Mouse (Mus musculus) telencephalon, adult 2 months (tissue): ENCODE results near the gene Nid1.
A peak's percentile ranks its signal among the peaks of the same experiment; 100 is the strongest.
"Not testable (repeated sequence)": the region's sequence is repeated elsewhere in the genome, so short reads cannot be mapped to it uniquely, and the experiment has no call there.

ENCODE experiments used
- DNase-seq: peaks from one replicate; pipeline ENCODE4 v3.0.0-alpha.2; 2011; ENCODE audit warnings: low read depth, low spot score

The Nid1 gene

DNA sequence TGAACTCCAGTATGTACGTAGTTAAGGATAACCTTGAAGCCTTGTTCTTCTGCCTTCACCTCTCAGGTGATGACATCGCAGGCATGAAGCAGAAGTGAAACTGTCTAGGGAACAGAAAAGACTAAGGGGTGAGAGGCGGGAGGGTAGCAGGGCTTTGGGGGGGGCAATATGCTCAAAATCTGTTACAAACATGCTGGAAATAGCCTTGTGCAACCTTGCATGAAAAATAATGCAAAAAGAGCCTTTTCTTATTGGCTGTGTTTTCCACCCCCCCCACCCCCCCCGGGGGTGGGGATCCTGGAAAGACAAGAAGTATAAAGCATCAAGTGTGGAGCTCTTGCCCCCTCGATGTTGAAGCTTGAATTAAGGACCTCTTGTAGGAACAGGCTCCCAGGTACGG lies 16.0 kb downstream of the Nid1 start:
- DNase-seq = not testable (repeated sequence)

DNA sequence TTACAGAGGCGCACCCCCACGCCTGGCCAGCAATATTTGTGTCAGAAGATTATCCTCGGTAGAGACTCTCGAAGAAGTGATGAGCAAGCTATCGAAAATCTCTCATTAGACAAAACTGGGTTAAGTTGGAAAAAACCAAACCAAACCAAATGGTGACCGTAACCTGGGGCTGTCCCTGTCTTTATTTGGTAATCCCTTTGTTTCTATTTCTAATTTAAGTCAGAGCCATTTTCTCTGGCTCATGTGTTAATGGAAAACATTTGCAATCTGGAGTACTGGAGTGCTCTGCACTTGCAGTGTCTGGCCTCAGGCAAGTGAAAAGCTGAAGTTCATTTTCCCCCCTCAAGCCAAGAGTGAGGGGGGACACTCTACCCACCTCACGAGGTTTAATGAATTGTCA lies 16.9 kb downstream of the Nid1 start:
- not testable (repeated sequence) for DNase-seq

DNA sequence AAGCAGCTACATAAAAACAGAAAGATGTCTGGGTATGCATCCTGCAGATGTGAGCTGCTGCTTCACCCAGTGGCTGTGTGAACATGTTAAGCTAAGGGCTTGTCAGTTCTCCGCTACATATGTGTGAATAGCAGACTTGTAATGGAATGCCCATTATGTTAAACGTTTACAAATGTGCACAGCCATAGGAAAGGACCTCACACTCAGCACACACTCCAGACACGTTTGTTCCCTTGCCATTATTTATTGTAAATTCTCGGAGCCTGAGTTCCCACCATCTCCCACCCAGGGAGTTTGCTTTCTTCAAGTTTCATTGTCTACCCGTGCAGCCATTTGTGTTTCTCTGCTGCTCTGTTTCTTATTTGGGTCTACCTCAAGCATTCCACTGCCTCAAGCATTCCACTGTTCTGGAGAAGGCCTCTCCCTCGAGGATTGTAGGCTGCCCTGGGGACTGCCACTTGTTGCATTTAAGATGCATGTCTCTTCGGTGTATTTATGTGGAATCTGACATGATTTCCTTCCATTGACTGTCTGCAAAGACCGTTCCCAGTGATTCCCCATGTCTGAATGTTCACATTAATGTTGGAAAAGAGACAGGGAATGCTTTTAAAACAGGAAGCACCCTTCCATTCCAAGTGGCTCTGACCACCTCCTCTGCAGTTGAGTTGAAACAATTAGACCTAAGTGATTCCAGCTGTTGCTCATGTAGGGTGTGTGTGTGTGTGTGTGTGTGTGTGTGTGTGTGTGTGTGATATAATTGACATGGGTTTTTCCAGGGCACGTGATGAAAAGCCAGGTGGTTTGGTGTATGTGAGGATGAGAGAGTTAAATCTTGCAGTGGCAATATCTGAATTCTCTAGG lies 18.5 kb downstream of the Nid1 start:
- not testable (repeated sequence) for DNase-seq

DNA sequence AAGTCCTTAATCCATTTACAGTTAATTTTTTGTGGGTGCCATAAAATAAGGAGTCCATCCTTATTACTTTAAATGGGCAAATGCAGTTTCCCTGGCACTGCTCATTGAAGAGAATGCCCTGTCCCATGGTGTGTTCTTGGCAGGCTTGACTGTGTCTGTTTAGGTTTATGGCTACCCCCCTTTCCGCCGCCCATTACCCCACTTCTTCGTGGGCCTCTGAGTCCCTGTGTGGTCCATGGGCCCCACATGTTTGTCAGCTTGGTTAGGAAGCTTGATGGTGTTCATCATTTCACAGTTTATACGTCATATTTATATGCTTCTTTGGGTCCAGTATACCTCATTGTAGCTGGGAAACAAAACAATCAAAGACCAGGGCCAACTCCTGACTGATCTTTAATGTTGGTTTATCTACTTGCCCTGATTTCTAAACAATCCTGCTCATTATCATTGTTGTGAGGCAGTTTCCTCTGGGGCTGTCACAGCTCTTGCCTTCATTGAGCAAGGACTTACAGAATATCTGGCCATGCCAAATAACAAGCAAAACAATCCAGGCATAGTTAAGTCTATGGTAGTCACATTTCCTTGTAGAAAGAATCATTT lies 20.9 kb downstream of the Nid1 start:
- no peak for DNase-seq

DNA sequence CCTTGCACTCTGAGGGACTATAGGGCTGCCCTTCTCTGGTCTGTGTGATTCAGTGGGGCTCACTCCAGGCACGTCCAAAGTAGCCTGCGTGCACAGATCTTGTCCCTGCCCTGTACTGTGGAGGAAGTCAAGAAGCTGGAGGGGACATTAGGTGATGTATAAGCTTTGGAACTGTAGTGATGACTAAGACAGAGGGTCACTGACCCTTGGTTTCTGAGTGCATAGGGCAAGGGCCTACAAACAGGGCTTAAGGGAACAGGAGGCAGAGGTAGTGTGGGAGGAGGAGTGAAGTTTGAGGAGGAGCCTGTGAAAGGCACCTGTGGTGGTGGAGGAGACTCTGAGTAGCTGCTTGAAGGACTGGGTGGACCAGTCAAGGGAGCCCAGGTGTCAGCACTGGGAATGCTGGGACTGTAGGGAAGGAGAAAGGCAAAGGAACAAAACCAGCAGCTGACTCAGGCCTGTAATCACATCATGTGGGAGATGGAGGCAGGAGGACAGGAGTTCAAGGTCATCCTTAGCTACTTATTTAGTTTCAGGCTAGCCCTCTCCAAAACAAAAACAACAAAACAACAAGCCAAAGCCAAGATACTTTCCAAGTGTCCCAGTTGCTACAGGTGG lies 23.3 kb downstream of the Nid1 start:
- no peak for DNase-seq

DNA sequence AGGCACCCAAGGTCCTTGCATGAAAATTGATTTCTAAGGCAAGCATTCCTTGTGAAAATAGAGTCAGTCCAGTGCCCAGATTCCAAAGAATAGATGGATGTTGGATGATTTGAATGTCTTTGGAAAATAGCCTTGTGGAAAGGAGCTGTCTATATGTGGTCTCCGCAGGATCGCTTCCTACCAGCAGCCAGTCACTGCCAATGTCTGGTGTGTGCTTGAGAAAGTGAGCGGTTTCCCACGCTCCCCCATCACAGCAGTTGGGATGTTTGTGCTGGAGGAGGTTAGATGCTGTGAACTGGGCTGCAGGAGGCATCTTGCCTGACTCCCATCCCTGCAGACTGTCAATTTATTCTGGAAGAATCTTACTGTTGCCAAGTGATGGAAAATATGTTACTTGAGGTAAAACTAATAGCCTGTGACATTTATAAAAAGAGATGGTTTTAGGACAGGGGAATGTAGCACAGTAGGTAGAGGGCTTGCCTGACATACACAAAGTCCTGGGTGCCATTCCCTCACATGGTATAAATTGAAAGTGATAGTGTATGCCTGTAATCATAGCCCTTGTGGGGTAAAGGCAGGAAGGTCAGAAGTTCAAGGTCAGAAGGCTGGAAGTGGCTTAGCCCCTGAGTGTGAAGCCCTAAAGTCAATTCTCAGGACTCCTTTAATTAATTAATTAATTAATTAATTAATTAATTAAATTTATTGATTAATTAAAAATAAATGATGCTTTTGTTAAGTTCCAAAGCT lies 24.3 kb downstream of the Nid1 start:
- DNase-seq = no peak

DNA sequence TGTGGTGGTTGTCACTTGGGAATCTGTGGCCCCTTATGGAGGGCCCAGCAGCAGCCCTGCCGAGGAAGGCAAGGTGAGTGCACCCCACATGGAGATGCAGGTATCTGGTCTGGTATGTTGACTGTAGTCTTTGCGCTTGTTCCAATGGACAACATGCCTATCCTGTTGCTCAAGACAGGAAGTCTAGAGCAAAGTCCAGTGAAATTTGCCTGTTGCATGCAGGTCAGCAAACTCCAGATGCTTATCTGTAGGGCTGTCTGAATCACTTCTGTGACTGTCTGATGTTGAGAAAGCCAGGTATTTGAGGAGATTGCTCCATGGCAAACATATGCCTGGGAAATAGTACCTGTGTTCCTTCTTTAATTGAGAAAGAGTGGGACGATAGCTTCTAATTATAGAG lies 26.6 kb downstream of the Nid1 start:
- no peak for DNase-seq

DNA sequence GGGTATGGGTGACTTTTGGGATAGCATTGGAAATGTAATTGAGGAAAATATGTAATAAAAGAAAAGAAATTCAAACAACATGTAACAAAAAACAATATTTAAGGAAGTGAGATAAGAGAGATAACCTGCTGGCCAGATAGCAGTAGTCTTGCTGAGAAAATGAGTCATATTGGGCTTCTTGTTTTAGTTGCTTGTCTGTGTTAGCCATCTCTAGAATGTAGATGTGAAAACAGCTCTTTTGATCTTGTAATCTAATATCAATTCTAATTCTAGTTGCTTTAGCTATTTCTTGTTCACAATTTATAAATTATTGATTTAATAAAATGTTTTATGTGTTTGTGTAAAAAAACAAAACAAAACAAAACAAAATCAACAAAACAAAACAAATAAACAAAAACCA lies 29.9 kb downstream of the Nid1 start:
- not testable (repeated sequence) for DNase-seq

DNA sequence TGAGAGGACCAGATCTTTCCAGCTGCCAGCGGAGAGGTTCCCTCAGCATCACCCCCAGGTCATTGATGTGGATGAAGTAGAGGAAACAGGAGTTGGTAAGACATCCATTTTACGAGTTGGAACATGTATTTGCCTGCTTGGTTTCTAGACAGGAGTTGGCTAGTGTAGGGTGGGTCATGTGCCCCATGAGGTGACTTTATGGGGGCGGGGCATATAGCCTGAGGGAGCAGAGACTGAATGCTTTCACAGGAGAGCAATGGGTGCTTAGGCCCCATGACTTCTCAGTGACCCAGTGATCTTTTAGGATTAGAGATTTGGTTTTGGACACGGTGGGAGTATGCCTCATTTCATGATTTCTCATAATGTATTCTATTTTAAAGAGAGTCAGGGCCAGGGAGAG lies 31.2 kb downstream of the Nid1 start:
- DNase-seq = no peak

DNA sequence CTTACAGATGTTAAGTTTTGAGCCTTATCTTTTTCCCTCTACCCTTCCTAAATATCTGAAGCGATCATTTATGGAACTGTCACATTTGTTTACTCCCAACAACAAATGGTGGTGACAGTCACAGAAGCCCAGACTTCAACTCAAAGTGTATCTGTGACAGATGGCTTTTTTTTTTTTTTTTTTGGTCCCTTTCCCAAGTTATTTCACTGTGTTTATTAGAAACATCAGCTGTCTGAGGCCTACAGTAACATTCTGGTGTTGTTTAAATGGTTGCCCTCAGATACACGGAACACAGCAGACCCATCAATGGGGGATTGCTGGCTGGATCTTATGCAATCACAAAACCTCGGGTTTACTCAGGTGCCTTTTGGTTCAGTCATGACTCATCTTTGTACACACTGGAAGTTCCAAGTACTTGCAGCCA lies 34.0 kb downstream of the Nid1 start:
- DNase-seq = peak; percentile 23

DNA sequence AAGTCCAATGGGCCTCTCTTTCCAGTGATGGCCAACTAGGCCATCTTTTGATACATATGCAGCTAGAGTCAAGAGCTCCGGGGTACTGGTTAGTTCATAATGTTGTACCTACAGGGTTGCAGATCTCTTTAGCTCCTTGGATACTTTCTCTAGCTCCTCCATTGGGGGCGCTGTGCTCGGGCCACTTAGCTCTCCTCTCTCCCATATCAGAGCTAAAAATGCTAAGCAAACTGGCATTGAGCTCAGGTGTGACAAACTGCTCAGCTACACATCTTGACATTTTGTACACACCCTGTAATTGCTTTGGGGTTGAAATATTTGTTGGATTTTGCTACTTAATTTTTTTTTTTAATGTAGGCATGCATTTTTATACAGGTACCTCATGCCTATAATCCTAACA lies 37.1 kb downstream of the Nid1 start:
- not testable (repeated sequence) for DNase-seq

DNA sequence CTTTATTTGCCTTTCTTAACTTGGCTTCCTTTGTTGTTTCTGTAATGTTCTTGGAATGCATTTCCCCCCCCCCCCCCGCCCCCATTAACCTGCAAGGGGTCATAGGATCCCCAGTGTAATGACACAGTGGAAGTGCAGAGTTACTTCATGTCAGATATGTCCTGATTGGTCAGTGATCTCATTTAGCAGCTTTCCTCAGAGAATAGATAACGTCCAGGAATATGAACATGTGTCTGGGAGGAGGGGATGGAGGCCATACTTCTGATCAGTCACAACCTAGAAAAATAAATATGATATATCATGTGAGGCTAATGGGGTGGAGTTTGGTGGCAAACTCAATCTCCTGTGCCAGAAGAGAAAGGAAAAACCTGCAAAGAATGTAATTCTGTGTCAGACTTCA lies 37.6 kb downstream of the Nid1 start:
- no peak for DNase-seq

DNA sequence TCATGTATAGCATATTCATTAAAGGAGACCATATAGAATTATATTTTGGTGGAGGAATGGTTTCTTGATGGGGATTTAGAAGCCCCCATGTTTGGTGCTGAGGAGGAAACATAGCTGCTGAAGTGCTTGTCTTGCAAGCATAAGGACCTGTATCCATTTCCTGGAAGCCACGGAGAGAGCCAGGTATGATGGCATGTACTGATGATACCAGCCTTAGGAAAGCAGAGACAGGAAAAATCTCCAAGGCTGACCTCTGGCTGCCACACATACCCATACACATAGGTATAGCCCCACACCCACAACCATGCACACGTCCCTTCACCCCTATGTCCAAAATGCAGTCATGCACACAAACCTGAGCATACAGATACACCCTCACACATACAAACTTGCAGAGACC lies 39.2 kb downstream of the Nid1 start:
- no peak for DNase-seq

DNA sequence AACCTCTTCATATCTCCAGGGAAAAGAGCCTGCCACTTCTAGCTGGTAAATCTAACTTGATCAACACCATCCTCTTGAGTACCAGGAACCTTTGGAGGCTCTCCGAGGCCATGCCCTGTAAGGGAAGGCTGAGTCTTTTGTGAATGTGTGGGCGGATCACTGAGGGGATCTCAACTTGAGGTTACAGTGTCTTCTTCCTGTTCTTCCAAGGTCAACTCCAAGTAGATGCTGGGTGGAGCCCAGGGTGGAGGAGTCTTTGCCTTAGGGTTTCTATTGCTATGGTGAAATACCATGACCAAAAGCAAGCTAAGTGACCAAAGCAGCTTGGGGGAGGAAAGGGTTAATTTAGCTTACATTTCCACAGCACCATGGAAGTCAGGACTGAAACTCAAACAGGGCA lies 39.7 kb downstream of the Nid1 start:
- no peak for DNase-seq

DNA sequence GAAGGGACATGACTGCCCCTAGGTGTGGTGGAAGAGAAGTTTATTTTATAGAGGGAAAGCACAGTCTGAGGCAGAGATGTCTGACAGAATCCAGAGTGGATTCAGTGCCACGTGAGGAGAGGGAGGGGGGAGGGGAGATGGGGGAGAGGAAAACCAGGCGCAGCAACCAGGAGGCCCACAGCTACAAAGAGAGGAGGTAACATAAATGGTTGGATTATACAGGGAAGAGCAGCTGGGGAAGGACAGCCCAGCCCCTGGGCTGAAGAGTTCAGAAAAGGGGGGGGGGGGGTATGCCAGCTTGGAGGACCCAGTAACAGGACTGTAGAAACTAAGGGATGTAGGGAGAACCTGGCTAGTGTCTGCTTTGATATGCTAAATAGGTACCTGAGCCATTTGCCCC lies 42.6 kb downstream of the Nid1 start:
- no peak for DNase-seq

DNA sequence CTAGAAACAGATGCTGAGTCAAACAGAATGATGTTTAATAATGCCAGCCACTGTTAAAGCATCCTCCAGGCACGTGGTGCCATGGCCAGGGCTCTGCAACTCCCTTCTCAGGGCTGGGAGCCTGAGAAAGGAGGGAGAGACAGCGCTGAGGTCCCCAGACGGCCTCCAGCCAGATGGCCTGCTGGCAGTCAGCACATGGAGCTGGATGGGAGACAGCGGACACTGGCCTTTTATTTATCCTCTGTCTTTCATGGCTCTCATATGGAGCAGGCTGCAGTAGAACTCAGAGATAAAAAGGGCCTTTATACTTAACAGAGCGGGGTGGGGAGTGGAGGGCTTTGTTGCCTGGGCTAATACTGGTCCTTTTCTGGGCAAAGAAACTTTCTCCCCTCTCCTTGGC lies 43.7 kb downstream of the Nid1 start:
- DNase-seq = peak; percentile 62

DNA sequence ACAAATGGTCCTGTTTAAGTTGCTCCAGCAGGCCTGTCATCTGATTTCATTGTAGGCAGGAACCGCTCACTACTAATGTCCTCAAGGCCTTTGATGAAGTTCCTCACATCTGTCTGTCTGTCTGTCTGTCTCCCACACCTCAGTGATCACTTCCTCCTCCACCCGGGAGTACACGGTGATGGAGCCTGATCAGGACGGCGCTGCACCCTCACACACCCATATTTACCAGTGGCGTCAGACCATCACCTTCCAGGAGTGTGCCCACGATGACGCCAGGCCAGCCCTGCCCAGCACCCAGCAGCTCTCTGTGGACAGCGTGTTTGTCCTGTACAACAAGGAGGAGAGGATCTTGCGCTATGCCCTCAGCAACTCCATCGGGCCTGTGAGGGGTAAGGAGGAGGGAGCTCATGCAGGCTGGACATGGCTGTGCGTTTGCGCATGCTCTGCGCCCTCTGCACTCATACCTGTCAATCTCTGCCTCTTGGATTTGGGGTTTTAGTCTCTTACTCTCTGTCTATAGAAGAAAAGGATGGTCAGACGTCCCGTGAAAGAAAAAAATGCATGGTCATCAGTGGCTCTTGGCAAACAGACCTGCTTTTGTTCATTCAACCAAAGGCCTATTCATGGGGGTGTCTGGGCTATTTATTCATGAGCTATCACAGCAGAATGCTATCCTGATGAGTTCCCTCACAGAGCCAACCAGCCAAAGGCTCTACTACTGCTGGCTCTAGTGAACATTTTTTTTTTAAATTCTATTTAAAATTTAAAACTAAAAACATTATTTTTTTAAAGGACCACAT lies 44.7 kb downstream of the Nid1 start:
- peak; percentile 24 for DNase-seq

DNA sequence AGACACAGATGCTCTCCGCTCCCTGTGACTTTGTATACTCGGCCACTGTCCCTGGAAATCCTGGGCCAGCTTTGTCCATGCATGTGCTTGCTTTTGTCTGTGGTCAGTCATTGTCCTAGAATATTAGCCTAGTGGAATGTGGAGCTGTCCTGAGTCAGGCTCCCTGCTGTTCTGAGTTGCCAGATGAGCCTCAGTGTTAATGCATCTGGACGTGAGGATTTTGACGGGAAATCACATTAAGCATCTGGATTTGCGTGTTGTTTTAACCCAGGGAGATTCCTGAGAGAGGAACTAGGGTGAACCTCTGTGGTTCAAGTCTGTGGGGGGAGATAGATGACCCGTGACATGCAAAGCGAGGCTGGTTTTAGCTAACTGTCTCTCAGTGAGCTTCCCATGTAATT lies 47.0 kb downstream of the Nid1 start:
- DNase-seq = no peak

DNA sequence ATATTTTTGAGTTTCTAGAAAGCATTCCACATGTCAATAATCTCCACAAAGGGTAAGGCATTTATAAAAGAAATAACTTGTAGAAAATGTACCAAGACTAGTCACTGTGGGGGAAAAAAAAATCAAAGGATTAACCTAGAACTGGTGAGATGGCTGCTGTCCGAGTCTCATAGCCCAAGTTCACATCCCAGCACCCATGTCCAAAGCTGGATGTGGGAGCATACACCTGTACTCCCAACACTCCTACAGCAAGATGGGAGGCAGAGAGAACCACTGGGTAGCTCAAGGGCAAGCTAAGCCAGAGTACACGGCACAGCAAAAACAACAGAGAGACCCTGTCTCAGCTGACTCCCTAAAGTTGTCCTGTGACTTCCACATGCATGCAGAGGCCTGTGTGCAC lies 47.5 kb downstream of the Nid1 start:
- DNase-seq = no peak

DNA sequence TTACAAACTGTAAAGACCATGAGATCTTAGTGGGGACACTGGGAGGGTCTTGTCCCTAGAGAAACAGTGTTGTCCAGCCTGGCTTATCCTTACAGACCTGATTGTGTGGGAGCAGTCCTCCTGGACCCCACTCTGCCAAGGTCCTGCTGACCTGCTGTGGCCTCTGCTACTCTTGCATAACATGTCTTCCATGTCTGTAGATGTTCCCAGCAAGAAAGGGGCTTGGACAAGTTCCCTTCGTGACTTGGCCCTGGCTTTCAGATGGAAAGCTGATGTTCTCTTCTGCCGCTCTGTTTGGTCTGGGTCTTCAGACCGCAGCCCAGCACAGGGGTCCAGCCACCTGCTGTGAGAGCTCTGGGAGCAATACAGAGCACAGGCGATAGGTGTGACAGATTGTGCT lies 48.3 kb downstream of the Nid1 start:
- no peak for DNase-seq

DNA sequence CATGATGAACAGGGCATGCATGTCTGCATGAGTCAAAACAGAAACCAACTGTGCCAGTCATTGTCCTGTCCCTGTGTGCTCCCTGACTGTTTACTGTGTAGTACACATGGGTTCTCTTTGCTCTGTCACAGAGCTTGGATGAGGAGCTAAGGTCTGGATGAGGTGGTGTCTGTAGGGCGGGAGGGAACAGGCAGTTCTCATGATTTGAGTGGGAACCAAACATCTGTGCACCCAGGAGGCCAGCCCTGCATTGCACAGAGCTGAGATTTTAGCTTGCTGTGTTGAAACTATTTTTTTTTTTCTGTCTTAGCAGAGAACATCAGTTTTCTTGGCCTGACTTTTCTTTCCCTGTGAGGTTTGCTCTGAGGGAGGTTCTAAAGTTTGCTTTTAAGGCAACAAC lies 50.5 kb downstream of the Nid1 start:
- peak; percentile 9 for DNase-seq
